Mouse (Mus musculus): ENCODE measurements around the gene Csrnp1.

Gene Csrnp1

GRCm38 (mm10) chr9:120002893-120003292 lies 18.4 kb upstream of the Csrnp1 start:
- DNase-seq (ENCODE audit: low read depth, low spot score) = no peak

- DNase-seq (ENCODE audit: low read depth, low spot score) = no peak
Measured at GRCm38 (mm10) chr9:120001945-120002725, 17.7 kb upstream of the Csrnp1 start.

DNA sequence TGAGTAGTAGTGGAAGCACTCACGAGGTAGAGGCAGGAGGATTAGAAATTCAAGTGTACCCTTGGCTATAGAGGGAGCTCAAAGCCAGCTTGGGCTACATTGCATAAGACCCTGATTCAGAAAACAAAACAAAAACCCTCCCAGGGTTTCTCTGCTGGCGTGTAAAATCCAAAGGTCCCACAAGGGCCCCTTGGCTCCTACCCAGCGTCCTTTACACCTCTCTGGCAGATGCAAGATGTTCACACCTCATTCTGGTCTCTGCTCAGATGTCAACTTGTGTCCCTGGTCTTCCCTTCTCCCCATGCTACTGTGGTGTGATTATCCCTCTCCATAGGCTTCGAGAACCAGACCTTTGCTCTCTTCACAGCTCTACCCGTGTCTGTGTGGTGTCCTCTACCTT lies 16.3 kb upstream of the Csrnp1 start:
- DNase-seq (ENCODE audit: low read depth, low spot score) = no peak

DNA sequence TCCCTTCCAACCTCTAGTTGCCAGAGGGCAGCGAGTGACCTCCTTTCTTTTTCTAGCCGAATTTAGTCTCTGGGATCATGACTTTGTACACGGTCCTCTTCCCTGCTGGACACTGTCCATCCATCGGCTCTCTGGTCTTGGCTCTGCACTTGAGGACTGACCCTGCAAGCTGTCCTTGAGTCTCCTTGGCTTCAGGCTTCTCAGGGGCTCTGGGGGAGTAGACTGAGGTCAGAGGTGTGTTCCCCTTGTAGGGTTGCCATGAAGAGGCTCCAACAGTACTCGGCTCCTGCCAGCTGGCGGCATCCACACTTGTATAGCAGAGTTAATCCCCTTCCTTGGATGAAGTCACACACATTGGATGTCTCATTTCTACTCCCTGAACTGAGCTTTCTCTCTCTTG lies 15.2 kb upstream of the Csrnp1 start:
- DNase-seq (ENCODE audit: low read depth, low spot score) = no peak

- no peak for DNase-seq (ENCODE audit: low read depth, low spot score)
Measured at GRCm38 (mm10) chr9:119998776-119999175, 14.3 kb upstream of the Csrnp1 start.

GRCm38 (mm10) chr9:119996080-119996479 lies 11.6 kb upstream of the Csrnp1 start:
- no peak for DNase-seq (ENCODE audit: low read depth, low spot score)

GRCm38 (mm10) chr9:119994207-119994606 lies 9.7 kb upstream of the Csrnp1 start:
- no peak for DNase-seq (ENCODE audit: low read depth, low spot score)

DNA sequence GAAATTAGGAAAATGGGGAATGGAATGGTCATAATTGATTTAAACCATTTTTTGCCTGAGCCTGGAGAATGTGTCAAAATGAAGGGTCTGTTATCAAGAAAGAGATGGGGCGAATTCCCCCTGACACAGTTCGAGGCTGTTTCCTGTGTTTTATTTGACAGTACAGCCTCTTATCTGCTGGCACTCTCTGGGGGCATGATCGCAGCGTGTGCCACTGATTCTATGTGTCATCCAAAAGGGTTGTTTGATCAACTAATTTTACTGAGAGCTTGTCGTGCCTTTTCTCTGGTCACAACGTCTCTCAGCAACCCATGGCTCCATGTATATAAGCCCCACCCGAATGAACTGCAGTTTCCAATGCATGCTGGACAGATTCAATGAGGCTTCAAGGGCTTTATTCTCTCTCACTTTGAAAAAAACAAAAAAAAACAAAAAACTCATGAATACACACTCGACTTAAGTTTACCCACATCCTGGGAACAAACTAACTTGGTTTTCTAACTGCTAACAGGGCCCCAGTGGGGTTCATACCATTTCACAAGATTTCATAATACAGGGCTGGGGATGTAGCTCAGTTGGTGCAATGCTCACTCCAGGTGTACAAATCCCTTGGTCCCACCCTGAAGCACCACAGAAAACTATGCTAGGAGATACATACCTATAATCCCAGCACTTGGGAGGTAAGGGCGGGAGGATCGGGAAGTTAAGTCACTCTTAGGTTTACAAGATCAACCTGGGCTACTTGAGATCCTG lies 8.8 kb upstream of the Csrnp1 start:
- no peak for DNase-seq (ENCODE audit: low read depth, low spot score)

DNA sequence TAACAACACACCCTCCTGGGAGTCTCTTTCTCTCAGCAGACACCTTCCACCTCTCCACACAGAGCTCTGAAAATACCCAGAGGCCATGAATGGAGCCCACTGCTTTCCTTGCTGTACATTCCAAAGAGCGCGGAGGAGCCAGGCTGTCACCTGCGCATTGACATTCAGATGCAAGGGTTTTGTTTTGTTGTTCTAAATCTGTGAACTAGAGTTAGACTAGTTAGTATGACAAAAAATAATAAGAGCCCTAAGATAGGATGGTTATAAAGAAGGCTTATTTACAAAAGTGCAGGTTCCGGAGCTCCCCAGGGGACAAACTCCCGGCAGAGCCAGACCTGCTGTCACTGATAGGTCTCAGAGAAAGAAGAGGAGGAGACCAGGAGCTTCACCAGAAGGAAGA lies 6.9 kb upstream of the Csrnp1 start:
- no peak for DNase-seq (ENCODE audit: low read depth, low spot score)

DNA sequence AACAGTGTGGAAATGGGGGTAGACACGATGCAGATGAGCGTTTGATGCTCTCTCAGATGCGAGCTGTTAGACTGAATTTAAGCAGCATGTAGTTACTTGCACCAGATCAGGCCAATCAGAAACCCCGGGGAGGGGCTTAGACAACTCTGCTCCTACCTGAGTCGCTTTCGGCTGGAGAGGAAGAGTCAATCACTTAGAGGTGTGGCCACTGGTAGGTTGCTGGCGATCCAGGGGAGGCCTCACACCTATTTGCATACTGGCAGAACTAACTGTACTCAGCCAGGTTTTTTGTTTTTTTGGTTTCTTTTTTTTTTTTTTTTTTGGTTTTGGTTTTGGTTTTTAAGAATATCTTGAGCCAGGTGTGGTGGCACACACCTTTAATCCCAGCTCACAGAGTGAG lies 3.8 kb upstream of the Csrnp1 start:
- no peak for DNase-seq (ENCODE audit: low read depth, low spot score)

GRCm38 (mm10) chr9:119985881-119986574 lies 1.6 kb upstream of the Csrnp1 start:
- DNase-seq (ENCODE audit: low read depth, low spot score) = no peak

DNA sequence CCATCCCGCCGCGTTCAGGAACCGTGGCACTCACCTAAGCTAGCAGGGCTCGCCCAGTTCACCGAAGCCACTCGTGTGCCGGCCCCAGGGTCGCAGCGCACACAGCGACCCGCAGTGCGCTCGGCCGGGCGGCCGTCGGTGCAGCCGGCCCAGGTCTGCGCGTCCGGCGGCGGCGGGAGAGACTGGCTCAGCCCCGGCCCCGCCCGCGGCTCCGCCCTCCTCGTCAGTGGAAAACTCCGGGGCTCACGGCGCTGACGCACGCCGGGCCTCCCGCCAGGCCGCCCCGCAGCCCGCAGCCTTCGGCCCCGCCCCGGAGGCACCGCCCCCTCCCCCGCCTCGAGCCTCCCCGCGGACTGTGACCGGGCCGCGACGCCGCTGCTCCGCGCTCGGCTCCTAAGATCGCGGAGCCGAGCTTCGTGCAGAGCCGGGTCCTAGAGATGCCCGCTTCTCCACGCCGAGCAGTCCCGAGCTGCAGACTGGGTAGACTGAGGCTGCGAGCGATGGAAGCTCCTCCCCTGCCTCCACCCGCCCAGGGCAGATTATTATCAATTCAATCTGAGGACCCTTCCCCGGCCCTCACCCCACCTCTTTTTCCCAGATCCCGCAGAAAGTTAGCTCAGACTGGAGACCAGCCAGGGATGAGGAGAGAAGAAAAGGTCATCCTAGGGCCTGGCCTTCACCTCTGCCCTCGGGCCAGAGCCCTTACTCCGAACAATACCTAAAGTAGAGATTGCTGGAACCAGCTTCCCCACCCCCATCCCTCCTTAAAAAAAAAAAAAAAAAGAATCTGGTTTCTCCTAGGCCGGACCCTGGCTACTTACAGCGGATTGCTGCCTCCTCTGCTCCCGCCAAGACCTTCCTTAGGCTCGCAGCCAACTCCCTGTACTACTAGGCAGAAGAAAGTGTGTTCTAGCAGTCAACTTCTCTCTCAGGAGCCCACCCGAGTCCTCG lies 598 bp downstream of the Csrnp1 start:
- DNase-seq (ENCODE audit: low read depth, low spot score) = no peak

GRCm38 (mm10) chr9:119982956-119983551 lies 1.4 kb downstream of the Csrnp1 start:
- no peak for DNase-seq (ENCODE audit: low read depth, low spot score)

DNA sequence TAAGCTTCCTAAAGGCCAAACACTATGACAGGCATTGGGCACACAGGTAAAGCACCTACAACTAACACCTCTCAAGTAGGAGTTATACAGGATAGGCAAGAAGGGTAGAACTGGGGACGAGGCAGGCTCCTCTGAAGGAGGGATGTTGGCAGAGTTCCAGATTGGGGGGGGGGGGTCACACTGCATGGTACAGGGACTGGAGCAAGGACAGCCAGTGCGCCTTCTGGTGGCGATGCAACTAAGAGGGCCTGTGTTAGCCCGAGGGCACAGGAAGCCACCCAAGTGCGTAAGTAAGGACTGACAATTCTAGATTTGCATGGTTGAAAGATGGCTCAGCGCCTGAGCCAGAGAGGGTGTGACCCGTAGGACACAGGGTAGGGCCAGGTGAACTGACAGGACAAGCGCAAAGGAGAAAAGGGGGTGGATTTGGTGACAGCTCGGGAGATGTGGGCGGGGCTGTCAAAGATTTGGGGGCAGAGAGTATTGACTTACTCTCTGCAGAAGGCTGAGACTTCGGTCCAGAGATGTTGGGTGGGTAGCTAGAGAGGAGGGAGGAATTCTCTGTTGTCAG lies 2.1 kb downstream of the Csrnp1 start:
- DNase-seq (ENCODE audit: low read depth, low spot score) = no peak

GRCm38 (mm10) chr9:119981183-119982179 lies 3.0 kb downstream of the Csrnp1 start:
- no peak for DNase-seq (ENCODE audit: low read depth, low spot score)

DNA sequence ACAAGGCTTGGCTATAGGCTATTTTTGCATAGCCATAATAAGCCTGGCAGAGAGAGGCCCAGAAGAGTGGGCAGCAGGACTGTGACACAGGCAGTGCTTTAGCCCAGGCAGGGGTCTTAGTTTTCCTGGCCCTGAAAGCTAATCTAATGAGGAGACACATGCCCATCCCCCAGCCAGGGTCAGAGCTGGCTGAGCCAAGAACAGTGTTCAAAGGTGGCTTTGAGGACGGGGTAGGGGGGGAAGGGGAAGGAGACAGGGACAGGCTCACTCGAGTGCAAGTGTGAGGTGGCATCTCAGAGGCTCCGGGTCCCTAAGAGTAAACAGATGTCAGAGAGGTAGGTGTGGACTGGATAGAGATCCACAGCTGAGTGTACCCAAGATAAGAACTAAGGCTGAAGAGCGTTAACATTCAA lies 3.7 kb downstream of the Csrnp1 start:
- DNase-seq (ENCODE audit: low read depth, low spot score) = no peak

GRCm38 (mm10) chr9:119979749-119980148 lies 4.7 kb downstream of the Csrnp1 start:
- DNase-seq (ENCODE audit: low read depth, low spot score) = no peak

DNA sequence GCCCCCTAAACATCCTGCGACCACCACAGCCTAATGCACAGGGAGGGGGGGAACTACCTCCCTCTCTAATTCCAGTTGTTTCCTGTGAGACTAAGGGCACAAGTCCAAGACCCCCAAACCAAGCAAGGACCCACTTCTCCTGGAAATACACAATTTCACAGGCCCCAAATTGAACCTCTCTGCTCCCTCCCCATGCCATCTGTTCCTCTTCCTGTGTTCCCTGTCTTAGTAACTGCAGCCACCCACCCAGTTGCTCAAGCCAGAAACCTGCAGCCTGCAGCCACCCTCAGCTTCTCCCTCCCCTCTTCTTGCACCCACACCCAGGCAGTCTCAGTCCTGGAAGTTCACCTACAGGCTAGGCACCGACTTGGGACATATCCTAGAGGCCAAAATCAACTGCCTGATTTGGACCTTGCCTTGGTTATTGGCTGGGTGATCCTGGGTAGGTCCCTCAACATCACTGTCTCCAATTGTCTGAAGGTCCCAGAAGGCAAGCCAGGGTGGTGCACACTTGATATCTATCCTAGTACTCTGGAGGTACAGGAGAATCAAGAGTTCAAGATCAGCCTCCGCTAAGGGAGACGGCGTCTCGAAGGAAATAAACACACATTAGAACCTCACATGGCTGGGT lies 5.5 kb downstream of the Csrnp1 start:
- DNase-seq (ENCODE audit: low read depth, low spot score) = no peak

Data from brain, embryonic 18.5 days (tissue).